Mouse (Mus musculus) mammary gland, adult 2 months (tissue): ENCODE results near the gene Cyp2c23. TPM values are rescaled to one million over a fixed set of nuclear protein-coding genes. Genes with fewer than 3 reads are reported as not detected.

Experiments
- polyA plus RNA-seq: library from polyadenylated mRNA; depleted of rRNA; stranded (reverse); fragments of >200 nt; gene quantifications from 2 replicates; pipeline ENCODE4 v1.2.3, GENCODE M21; 2012; ENCODE audit warnings: low replicate concordance; rRNA removed

Gene Cyp2c23
- polyA plus RNA-seq = 0.46 and 0.67 TPM in 2 replicates

DNA sequence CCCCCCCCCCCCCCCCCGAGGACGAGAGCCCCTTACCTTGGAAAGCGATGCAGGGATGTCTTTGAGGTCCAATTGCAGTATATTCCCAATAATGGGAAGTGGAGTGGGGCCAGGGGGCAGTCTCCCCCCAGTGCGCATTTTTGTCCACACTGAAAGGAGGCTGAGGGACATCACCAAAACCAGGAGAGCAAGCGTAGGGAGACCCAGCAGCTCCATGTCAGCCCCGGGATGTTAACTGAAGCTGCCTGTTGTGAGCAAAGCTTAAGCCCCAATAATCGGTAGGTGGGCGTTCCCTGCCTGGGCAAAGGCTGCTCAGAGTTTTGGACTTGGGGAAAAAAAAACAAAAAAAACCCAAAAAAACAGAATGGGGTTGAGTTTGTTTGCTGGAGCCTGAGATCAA lies at the start of gene Cyp2c23:
Gene Cyp2c23 (minus strand): TSS at position 237 of the 400 bp plus-strand sequence.

DNA sequence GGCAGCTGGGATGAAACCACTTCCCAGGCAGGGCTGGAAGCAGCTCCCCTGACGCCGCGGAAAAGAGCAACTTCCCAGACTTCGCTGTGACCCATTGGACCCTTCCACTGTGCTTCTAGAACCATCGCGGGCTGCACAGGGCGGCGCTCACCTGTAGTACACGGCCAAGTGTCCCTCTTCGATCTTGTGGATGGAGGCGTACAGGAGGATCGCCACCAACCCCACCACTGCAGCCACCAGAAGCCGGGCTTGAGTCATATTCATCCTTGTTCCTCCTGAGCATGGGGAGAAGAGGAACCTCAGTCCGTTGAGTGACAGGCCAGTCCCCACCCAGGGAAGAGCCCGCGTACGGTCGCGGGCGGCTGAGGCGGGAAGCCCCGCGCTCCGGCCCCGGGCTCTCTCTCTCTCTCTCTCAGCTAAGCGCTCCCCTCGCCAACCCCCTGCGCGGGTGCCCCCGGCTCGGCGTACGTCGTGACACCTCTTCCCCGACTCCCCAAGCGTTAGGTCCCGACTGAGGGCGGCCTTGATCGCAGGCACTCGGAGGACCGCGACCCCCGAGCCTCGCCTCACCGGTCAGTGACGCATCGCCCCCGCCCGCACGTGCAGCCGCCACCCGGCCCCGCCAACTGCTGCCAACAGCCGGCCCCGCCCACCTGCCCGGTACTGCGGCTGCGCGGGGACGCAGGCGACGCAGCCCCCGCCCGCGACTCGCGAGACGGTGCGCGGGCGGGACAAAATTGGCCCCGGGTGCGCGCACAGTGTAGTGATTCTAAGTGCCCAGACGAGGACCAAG lies 40.3 kb upstream of the Cyp2c23 start, which contains the start of gene Erlin1:
Gene Erlin1 (minus strand): TSS at position 665 of the 793 bp plus-strand sequence.

DNA sequence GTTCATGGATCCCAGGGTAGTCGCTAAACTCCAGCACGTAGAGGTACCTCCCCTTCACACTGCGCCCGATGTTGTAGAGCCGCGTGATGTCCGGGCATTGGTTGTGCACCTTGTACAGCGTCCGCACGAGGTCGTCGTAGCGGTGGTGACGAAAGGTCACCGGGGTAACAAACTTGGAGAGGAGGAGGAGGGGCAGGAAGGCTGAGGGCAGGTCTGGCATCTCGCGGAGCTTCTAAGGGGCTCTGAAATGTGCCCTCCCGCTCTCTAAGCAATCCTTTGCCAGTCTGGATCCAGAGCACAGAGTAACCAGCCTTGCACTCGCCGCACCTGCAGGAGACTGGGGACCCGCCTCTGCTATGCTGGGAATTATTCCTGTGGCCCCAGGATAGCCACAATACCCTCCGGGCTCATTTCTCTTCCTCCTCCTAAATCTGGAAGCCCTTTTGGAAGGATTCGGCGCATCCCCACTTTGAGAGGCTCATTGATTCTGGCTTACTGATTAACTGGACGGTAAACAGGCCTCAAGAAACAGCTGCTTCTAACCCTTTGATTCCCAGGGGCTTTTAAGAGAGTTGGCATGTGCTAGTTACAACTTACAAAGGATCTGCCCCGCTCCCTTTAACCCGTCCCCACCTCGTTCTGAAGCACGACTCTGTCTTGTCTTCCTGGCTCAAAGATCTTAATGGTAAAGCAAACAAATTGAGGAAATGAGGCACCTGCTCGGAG lies 42.8 kb downstream of the Cyp2c23 start, which contains the start of gene Cpn1:
Gene Cpn1 (minus strand): TSS at position 488 of the 726 bp plus-strand sequence.

Other genes starting within 250 kb of the Cyp2c23 start
- gene Abcc2, start 247.0 kb downstream of the Cyp2c23 start, polyA plus RNA-seq = 0.30 and 0.32 TPM in 2 replicates
- gene Dnmbp, start 89.0 kb downstream of the Cyp2c23 start, polyA plus RNA-seq = 18.7 and 19.1 TPM in 2 replicates
- gene Cpn1, start 42.7 kb downstream of the Cyp2c23 start, polyA plus RNA-seq = 0.07 and 0.79 TPM in 2 replicates
- 5.8 and 12.2 TPM in 2 replicates for gene Erlin1, start 40.6 kb upstream of the Cyp2c23 start, polyA plus RNA-seq
- gene Chuk, start 78.3 kb upstream of the Cyp2c23 start, polyA plus RNA-seq = 9.1 and 18.9 TPM in 2 replicates
- gene Cwf19l1, start 106.7 kb upstream of the Cyp2c23 start, polyA plus RNA-seq = 6.2 and 10.8 TPM in 2 replicates
- 14.8 and 22.5 TPM in 2 replicates for gene Bloc1s2, start 117.2 kb upstream of the Cyp2c23 start, polyA plus RNA-seq
- gene Pkd2l1, start 163.2 kb upstream of the Cyp2c23 start, polyA plus RNA-seq = 0.04 TPM in 1 of 2 replicates, not detected in the other
- 0.27 and 2.7 TPM in 2 replicates for gene Scd3, start 174.1 kb upstream of the Cyp2c23 start, polyA plus RNA-seq